Mouse (Mus musculus) heart, embryonic 13.5 days (tissue): ENCODE results near the gene Frem2. TPM values are rescaled to one million over a fixed set of nuclear protein-coding genes. Genes with fewer than 3 reads are reported as not detected.

ENCODE experiments used
- ATAC-seq: fragments of 200-750 bp; cut with Nextera tagmentation; 2 replicates; pipeline ENCODE4 v1.8.0; 2017; ENCODE audit warnings: moderate TSS enrichment; ENCODE audit not compliant: insufficient number of reproducible peaks, low FRiP score, low TSS enrichment; ENCODE audit errors: extremely low read depth
- H3K27ac ChIP-seq: fragments of 300-500 bp; sonication (generic); replicated peaks from 2 replicates; pipeline ENCODE4 v1.5.1; 2015; ENCODE audit warnings: moderate library complexity, mild to moderate bottlenecking, inconsistent platforms
- H3K27me3 ChIP-seq: fragments of 300-500 bp; sonication (generic); replicated peaks from 2 replicates; pipeline ENCODE4 v1.6.1; 2015; ENCODE audit warnings: mild to moderate bottlenecking, inconsistent platforms
- H3K36me3 ChIP-seq: fragments of 300-500 bp; sonication (generic); 2 replicates; pipeline ENCODE4 v1.6.1; 2015; ENCODE audit warnings: mild to moderate bottlenecking, inconsistent platforms
- H3K4me1 ChIP-seq: fragments of 300-500 bp; sonication (generic); 2 replicates; pipeline ENCODE4 v1.6.1; 2015; ENCODE audit warnings: inconsistent platforms
- H3K4me2 ChIP-seq: fragments of 300-500 bp; sonication (generic); 2 replicates; pipeline ENCODE4 v1.6.1; 2015; ENCODE audit warnings: inconsistent platforms, mild to moderate bottlenecking, moderate library complexity
- H3K4me3 ChIP-seq: fragments of 300-500 bp; sonication (generic); 2 replicates; pipeline ENCODE4 v1.5.1; 2015; ENCODE audit warnings: moderate library complexity, mild to moderate bottlenecking, inconsistent platforms
- H3K9ac ChIP-seq: fragments of 300-500 bp; sonication (generic); 2 replicates; pipeline ENCODE4 v1.6.1; 2015; ENCODE audit warnings: inconsistent platforms, mild to moderate bottlenecking, moderate library complexity
- H3K9me3 ChIP-seq: fragments of 300-500 bp; sonication (generic); 2 replicates; pipeline ENCODE4 v1.6.1; 2016; ENCODE audit warnings: inconsistent platforms
- WGBS: fragments of 180-500 bp; shearing (Covaris S2); methylation state at CpG from one replicate; pipeline ENCODE4 v1.1.7; 2015; ENCODE audit warnings: mixed read lengths; 5-methylcytosine and 5-hydroxymethylcytosine counted together
- polyA plus RNA-seq: library from polyadenylated mRNA; unstranded; fragments of >200 nt; fragmentation: Nextera tagmentation; extraction: Ambion mirVana; gene quantifications from 2 replicates; pipeline ENCODE4 v1.2.1, GENCODE M21; 2015

Gene Frem2
- polyA plus RNA-seq, 1 experiment from 2014 or later, result 3.7 TPM

GRCm38 (mm10) chr3:53552691-53553090 lies 104.5 kb downstream of the Frem2 start:
- Histone ChIP-seq H3K4me2 (no peak overlapping the region), H3K27ac (no peak overlapping the region), H3K4me1 (peaks cover 13% of the 10 kb centered on the region), H3K27me3 (no peaks in the 10 kb centered on the region), H3K9ac (no peak overlapping the region), H3K4me3 (no peak overlapping the region), H3K36me3 (peaks cover 9% of the 10 kb centered on the region), H3K9me3 (no peaks in the 10 kb centered on the region)
- WGBS, result 40% methylated on average over 7 of the region's 7 CpGs
- ATAC-seq, result no peak

DNA sequence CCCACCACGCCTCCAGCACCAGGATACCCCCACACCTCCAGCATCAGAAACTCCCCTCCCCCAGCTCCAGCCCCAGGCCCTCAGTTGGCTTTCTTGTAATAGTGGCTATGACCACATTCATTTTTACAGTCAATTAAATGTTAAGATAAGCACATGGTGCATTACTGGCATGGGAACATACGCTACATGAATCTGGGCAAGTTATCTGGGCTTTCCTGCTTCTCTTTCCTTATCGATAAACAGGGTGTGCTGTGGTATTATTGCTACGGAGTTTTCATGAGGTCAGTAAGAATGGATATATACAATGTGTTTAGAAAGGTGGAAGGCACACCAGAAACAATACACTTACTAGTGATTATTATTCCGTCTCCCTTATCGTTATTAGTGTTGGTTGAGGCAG lies 125.1 kb downstream of the Frem2 start:
- no peak overlapping the region for H3K4me2 ChIP-seq
- H3K27me3 ChIP-seq, result no peaks in the 10 kb centered on the region
- H3K36me3 ChIP-seq, result peaks cover 18% of the 10 kb centered on the region
- 67% methylated on average over 6 of the region's 6 CpGs for WGBS
- no peak overlapping the region for H3K4me3 ChIP-seq
- no peaks in the 10 kb centered on the region for H3K9me3 ChIP-seq
- H3K27ac ChIP-seq, result no peak overlapping the region
- no peak overlapping the region for H3K9ac ChIP-seq
- no peak for ATAC-seq
- no peaks in the 10 kb centered on the region for H3K4me1 ChIP-seq

- Histone ChIP-seq H3K9ac (no peak overlapping the region), H3K27ac (no peak overlapping the region), H3K36me3 (peaks cover 7% of the 10 kb centered on the region), H3K4me3 (no peak overlapping the region), H3K4me1 (0 out of 2 replicates have a peak, but pooled peaks cover 4% of the 10 kb centered on the region), H3K27me3 (no peaks in the 10 kb centered on the region), H3K4me2 (no peak overlapping the region), H3K9me3 (no peaks in the 10 kb centered on the region)
- WGBS, result 79% methylated on average over 6 of the region's 6 CpGs
- no peak for ATAC-seq
These were observed 126.8 kb downstream of the Frem2 start for GRCm38 (mm10) chr3:53530305-53530704.

- H3K27ac ChIP-seq, result no peak overlapping the region
- no peaks in the 10 kb centered on the region for H3K36me3 ChIP-seq
- H3K27me3 ChIP-seq, result no peaks in the 10 kb centered on the region
- ATAC-seq, result no peak
- WGBS, result 5% methylated on average over 21 of the region's 21 CpGs
- H3K4me3 ChIP-seq, result peak overlapping the region; percentile 47
- H3K4me2 ChIP-seq, result peak overlapping the region; percentile 75
- H3K9me3 ChIP-seq, result no peaks in the 10 kb centered on the region
- 0 out of 2 replicates have a peak, but pooled peaks cover 4% of the 10 kb centered on the region for H3K4me1 ChIP-seq
- H3K9ac ChIP-seq, result peak overlapping the region; percentile 72
These were observed 131.4 kb downstream of the Frem2 start for GRCm38 (mm10) chr3:53525737-53526136.

GRCm38 (mm10) chr3:53522794-53523193 lies 134.4 kb downstream of the Frem2 start:
- H3K9me3 ChIP-seq, result no peaks in the 10 kb centered on the region
- ATAC-seq, result no peak
- H3K4me3 ChIP-seq, result no peak overlapping the region
- H3K4me1 ChIP-seq, result 0 out of 2 replicates have a peak, but pooled peaks cover 4% of the 10 kb centered on the region
- H3K9ac ChIP-seq, result no peak overlapping the region
- H3K27ac ChIP-seq, result no peak overlapping the region
- WGBS, result 85% methylated on average over 10 of the region's 10 CpGs
- no peak overlapping the region for H3K4me2 ChIP-seq
- no peaks in the 10 kb centered on the region for H3K27me3 ChIP-seq
- peaks cover 17% of the 10 kb centered on the region for H3K36me3 ChIP-seq

DNA sequence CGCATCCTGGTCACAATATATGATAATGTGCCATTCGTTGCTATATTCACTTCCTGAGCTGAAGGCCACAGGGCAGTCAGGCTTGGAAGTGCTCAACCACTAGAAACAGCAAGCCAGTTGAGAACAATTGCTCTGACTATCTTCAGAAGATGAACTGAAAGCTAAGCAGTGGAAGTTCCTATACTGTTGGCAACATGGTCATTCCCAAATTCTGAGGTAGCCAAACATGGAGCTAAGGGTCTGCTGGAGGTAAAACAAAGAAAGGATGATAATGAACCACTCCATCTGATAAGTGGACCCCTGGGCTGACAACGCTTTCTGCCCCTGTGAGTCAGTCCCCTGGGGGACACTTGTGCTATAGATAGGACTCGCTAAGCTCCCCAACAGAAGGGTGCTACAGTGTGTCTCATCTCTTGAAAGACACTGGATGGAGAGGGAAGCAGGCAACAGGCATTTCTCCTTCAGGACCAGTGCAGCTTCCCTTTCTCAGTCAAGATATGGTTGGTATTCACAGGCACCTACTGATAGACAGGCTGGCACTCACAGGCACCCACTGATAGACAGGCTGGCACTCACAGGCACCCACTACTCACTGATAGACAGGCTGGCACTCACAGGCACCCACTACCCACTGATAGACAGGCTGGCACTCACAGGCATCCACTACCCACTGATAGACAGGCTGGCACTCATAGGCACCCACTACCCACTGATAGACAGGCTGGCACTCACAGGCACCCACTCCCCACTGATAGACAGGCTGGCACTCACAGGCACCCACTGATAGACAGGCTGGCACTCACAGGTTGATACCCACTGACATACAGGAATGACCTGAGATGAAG lies 142.7 kb downstream of the Frem2 start:
- 52% methylated on average over 4 of the region's 4 CpGs for WGBS
- H3K36me3 ChIP-seq, result peaks cover 18% of the 10 kb centered on the region
- H3K4me2 ChIP-seq, result no peak overlapping the region
- no peak overlapping the region for H3K27ac ChIP-seq
- H3K27me3 ChIP-seq, result no peaks in the 10 kb centered on the region
- H3K4me3 ChIP-seq, result no peak overlapping the region
- no peak overlapping the region for H3K9ac ChIP-seq
- H3K9me3 ChIP-seq, result no peaks in the 10 kb centered on the region
- no peak for ATAC-seq
- H3K4me1 ChIP-seq, result peaks cover 11% of the 10 kb centered on the region

DNA sequence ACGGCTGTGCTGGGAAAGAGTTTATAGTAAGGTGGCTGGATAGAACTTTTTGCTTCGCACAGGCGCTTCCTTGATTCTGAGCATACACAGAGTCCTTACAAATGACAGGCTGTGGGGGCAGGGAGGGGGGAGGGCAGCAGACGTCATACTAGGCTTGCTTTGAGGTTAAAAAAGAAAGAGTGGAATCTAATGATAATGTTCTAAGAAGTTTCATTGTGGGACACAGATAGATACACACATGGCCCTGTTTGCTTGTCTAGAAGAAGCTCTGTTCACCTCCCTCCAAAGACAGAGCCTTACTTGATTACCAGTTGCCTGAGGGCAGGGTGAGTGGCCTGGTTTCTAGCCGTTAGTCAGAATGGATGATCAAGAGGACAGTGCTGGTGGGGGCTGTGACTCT lies 144.1 kb downstream of the Frem2 start:
- no peak for ATAC-seq

GRCm38 (mm10) chr3:53502428-53502827 lies 154.7 kb downstream of the Frem2 start:
- H3K27me3 ChIP-seq, result no peaks in the 10 kb centered on the region
- no peak overlapping the region for H3K4me3 ChIP-seq
- H3K9ac ChIP-seq, result no peak overlapping the region
- H3K27ac ChIP-seq, result no peak overlapping the region
- WGBS, result 55% methylated on average over 6 of the region's 6 CpGs
- no peaks in the 10 kb centered on the region for H3K9me3 ChIP-seq
- no peak for ATAC-seq
- H3K4me2 ChIP-seq, result no peak overlapping the region
- no peaks in the 10 kb centered on the region for H3K4me1 ChIP-seq
- H3K36me3 ChIP-seq, result no peaks in the 10 kb centered on the region

More for the DNA sequence above, 144.1 kb downstream of the Frem2 start:
- H3K4me2 ChIP-seq, result no peak overlapping the region
- peaks cover 11% of the 10 kb centered on the region for H3K4me1 ChIP-seq
- H3K4me3 ChIP-seq, result no peak overlapping the region
- no peak overlapping the region for H3K27ac ChIP-seq
- H3K9me3 ChIP-seq, result no peaks in the 10 kb centered on the region
- 36% methylated on average over 5 of the region's 5 CpGs for WGBS
- no peak overlapping the region for H3K9ac ChIP-seq
- peaks cover 10% of the 10 kb centered on the region; the same call in 1 of the 2 replicates for H3K36me3 ChIP-seq
- H3K27me3 ChIP-seq, result no peaks in the 10 kb centered on the region

GRCm38 (mm10) chr3:53498351-53498905 lies 158.7 kb downstream of the Frem2 start:
- 54% methylated on average over 6 of the region's 6 CpGs for WGBS
- no peak overlapping the region for H3K27ac ChIP-seq
- no peak overlapping the region for H3K9ac ChIP-seq
- no peaks in the 10 kb centered on the region for H3K27me3 ChIP-seq
- no peak for ATAC-seq
- no peaks in the 10 kb centered on the region for H3K4me1 ChIP-seq
- no peaks in the 10 kb centered on the region for H3K9me3 ChIP-seq
- no peak overlapping the region for H3K4me3 ChIP-seq
- H3K4me2 ChIP-seq, result no peak overlapping the region
- H3K36me3 ChIP-seq, result no peaks in the 10 kb centered on the region

GRCm38 (mm10) chr3:53488353-53488752 lies 168.8 kb downstream of the Frem2 start, which contains the start of gene Stoml3:
Stoml3 (plus strand) TSS chr3:53488653.
- Histone ChIP-seq H3K4me1 (peaks cover 28% of the 10 kb centered on the region), H3K27ac (peak within 1 kb of the TSS; percentile 75), H3K4me2 (peak within 1 kb of the TSS; percentile 24; the same call in 1 of the 2 replicates), H3K27me3 (no peaks in the 10 kb centered on the region), H3K9me3 (no peaks in the 10 kb centered on the region), H3K9ac (peak within 1 kb of the TSS; percentile 56), H3K4me3 (no peak within 1 kb of the TSS), H3K36me3 (no peaks in the 10 kb centered on the region)
- no peak for ATAC-seq
- 69% methylated on average over 6 of the region's 6 CpGs for WGBS

GRCm38 (mm10) chr3:53486996-53487576 lies 170.1 kb downstream of the Frem2 start:
- H3K36me3 ChIP-seq, result peaks cover 8% of the 10 kb centered on the region
- H3K4me1 ChIP-seq, result peaks cover 28% of the 10 kb centered on the region
- no peaks in the 10 kb centered on the region for H3K27me3 ChIP-seq
- peak overlapping the region; percentile 75 for H3K27ac ChIP-seq
- 39% methylated on average over 9 of the region's 9 CpGs for WGBS
- H3K9me3 ChIP-seq, result no peaks in the 10 kb centered on the region
- no peak overlapping the region for H3K4me3 ChIP-seq
- H3K9ac ChIP-seq, result peak overlapping the region; percentile 56
- ATAC-seq, result no peak
- peak overlapping the region; percentile 24; the same call in 1 of the 2 replicates for H3K4me2 ChIP-seq
